Mouse (Mus musculus): Measurements from ENCODE around the gene Wdr66.

Wdr66 gene

GRCm38 (mm10) chr5:123313851-123314380 is 62.0 kb downstream of the Wdr66 start:
- ATAC-seq (ENCODE audit: low TSS enrichment), result no peak

GRCm38 (mm10) chr5:123315219-123315866 is 63.4 kb downstream of the Wdr66 start:
- no peak for ATAC-seq (ENCODE audit: low TSS enrichment)

DNA sequence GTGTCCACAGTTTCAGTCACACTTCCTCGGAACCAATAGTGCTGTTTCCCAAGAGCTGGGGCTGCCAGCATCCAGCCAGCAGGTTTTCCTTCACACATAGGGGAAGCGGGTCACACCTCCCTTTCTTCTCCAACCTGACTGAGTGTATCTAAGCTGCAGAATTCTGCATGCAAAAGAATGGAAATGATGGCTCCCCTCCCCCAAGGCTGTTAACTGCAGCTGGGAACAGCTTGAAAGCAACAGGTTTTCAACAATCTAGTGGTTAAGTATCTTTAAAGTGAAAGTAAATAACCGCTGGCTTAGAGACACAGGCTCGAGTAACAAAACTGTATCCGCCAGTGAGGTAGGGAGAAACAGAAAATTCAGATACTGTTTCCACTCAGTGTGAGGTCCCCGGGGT is 66.1 kb downstream of the Wdr66 start:
- no peak for ATAC-seq (ENCODE audit: low TSS enrichment)

- ATAC-seq (ENCODE audit: low TSS enrichment), result no peak
These were observed 68.2 kb downstream of the Wdr66 start for GRCm38 (mm10) chr5:123320136-123320535.

DNA sequence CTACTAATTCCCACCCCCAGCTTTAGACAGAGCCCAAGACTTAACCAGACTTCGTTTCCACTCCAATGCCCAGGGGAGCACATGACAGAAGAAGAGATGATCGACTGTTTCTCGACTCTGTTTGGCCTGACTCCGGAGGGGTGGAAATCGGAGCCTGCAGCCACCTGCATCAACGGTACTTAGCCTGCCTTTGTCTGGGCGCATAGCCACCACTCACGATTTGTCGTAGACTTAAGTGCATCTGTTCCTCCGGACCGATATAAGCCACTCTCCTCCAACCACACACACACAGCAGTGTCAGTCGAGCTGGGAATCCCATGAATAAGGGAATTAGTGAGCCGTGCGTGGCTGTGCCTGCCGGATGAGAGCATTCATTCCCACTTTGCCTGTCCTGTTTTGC is 72.3 kb downstream of the Wdr66 start:
- no peak for ATAC-seq (ENCODE audit: low TSS enrichment)

GRCm38 (mm10) chr5:123326006-123326750 is 74.3 kb downstream of the Wdr66 start:
- ATAC-seq (ENCODE audit: low TSS enrichment), result peak; percentile 48; the same call in 1 of the 2 replicates

DNA sequence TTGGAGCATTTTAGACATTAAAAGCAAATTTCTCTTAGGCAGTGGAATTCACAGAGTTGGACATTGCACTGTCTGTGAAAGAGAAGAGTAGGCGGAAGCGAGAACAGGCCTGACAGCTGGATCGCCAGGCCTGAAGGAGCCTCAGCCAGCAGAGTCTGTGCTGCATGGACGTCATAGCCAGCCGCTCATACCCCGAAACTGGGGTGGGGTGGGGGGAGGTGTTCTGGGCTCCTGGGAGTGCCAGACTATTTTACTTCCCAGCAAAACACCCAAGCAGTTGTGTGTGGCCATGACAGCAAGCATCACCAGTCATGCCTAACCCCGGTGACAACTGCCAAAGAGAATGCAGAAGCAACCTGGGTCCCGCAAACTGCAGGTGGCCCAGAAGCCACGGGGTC is 74.8 kb downstream of the Wdr66 start:
- ATAC-seq (ENCODE audit: low TSS enrichment), result peak; percentile 91

DNA sequence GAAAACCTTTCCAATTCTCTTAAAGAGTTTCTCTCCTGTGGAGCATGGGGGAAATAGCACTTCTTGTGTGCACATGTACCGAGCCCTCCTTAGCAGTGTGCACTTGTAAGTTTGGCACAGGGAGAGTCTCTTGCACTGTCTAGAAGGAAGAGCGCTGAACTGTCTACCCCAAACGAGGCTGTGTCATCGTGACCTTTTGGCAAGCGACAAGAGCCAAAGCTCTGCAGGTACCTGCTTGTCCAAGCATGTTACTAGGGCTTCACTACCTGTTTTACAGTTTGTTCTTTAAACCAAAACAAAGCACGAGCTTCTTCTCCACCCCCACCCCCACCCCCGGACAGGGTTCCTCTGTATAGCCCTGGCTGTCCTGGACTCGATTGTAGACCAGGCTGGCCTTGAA is 75.8 kb downstream of the Wdr66 start:
- no peak for ATAC-seq (ENCODE audit: low TSS enrichment)

DNA sequence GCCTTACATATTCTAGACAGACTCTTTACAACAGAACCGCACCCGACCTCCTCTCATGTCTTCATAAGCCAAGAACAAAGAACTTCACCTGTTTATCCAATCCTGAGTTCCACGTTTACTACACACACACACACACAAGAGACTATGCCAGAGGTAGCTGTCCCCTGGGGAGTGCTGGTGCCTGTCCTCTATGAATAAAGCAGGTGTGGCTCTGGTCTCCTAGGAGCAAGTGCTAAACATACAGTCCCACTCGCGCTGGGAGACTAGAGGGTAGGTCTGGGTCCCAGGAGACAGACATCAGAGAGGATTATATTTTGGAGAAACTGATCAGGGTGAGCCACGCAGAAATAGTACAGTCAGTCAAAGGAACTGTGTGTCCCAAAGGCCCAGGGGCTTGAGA is 81.7 kb downstream of the Wdr66 start:
- ATAC-seq (ENCODE audit: low TSS enrichment), result no peak

DNA sequence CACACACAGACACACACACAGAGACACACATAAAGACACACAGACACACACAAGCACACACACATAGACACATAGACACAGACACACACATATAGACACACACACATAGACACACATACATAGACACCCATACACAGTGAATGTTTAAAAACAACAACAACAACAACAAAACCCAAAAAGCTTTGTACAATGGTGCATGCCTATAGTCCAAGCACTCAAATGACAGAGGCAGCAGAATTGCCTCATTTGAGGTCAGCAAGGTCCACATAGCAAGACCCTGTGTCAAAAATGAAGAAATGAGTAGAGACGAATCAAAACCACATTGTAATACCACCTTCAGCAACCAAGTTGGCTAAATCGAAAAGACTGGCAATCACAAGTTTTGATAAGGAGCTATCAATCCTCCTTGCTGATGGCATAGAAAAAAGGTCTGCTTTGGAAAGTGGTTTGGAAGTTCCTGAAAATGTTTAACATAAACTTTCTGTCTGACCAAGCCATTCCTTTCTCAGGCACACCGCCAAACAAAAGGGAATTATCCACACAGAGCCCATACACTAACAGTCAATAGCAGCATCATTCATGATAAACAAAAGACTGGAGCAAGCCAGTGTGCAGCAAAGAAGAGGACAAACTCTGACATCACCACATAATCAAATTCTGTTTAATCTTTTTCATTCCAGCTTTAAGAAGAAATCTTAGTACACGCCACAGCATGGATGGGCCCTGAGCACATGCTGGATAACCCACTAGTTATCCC is 84.5 kb downstream of the Wdr66 start:
- no peak for ATAC-seq (ENCODE audit: low TSS enrichment)

GRCm38 (mm10) chr5:123338463-123338862 is 86.6 kb downstream of the Wdr66 start:
- peak; percentile 91 for ATAC-seq (ENCODE audit: low TSS enrichment)

DNA sequence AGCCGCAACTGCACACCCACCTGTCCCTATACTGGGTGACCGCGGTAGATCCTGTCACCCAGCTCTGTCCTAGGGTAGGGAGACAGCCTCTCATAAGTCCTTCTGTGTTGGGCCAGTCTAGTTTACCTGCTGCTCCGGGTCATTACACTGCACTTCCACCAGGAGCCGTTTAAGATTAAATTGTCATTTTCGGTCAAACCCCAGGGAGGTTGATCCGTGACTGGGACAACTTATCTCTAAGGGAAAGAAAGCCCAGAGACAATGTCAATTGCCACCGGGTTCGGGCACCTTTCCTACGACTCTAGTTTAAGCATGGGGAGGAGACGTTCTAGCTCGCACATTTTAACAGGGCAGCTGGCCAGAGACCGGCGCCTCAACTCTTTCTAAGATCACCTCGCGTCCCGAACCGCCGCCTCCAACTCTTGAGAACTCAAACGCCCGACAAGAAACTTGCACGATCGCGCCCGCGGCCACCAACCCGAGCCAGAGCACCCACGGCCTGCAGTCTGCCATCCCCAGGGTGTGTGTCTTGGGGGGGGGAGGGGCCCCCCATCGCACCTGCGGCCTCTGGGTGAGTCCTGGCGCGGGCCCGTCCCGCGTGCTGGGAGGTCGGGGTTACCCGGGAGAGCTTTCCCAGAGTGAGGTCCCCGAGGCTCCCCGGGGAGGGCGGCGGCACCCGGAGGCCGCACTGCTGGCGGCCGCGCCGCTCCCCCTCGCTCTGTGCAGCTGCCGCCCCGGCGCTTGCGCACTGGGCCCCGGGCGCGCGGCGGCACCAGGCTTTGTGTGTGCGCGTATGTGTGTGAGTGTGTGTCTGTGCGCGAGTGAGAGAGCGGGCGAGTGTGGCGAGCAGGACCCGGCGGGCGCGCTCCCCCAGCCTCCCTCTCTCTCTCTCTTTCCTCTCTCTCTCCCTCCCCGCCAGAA is 92.1 kb downstream of the Wdr66 start, which contains the start of gene Bcl7a:
Gene Bcl7a (plus strand): TSS at position 128 of the 921 bp plus-strand sequence.
- peak; percentile 77 for ATAC-seq (ENCODE audit: low TSS enrichment)

DNA sequence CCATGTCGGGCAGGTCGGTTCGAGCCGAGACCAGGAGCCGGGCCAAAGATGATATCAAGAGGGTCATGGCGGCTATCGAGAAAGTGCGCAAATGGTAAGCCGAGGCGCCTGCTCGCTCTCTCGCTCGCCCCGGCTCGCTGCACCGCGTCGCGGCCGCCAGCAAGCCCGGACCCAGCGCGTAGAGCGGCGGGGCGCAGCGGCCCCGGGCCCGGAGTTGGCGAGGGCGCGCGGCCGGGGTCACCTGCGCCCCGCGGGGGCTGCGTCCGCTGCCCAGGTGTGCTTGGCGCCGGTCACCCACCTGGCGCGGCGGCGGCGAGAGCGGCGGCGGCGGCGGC is 92.7 kb downstream of the Wdr66 start:
- no peak for ATAC-seq (ENCODE audit: low TSS enrichment)

GRCm38 (mm10) chr5:123344963-123345852 is 93.3 kb downstream of the Wdr66 start:
- ATAC-seq (ENCODE audit: low TSS enrichment), result peak; percentile 36; the same call in 1 of the 2 replicates

DNA sequence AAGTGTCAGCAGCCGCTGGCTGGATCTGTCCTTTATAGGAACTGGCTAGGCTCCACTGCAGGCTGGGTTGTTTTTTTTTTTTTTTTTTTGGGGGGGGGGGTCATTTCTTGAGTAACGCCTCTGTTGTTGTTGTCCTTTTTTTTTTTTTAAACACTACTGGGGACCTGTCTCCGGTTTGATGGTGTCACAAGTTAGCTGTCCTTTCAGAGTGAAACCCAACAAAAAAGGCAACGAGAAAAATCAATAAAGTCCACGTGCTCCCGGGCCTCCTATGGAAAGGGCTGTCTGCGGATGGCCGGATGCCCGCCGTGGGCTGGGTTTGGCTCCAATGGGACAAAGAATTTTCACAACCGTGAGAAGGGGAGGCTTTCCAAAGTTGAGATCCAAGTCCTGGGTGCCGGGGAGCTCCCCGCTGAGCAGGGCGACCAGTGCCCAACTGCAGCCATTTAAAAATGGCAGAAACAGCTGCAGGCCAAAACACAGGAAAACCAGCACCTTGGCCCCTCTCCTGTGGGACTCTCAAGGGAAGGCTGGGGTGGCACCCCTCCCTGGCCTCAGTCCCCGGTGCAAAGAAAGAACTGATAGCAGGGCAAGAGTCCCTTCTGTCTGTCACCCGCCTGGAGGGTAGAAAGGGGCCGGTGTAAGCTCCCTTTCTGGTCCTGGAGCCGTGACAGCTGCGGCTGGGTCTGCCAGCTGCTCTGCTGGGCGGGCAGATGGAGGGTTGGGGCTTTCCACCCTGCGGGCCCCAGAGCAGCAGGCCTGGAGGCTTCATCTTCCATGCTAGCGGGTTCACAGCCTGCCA is 94.2 kb downstream of the Wdr66 start:
- ATAC-seq (ENCODE audit: low TSS enrichment), result 0 out of 2 replicates have a peak, but pooled peaks have one; percentile 11

DNA sequence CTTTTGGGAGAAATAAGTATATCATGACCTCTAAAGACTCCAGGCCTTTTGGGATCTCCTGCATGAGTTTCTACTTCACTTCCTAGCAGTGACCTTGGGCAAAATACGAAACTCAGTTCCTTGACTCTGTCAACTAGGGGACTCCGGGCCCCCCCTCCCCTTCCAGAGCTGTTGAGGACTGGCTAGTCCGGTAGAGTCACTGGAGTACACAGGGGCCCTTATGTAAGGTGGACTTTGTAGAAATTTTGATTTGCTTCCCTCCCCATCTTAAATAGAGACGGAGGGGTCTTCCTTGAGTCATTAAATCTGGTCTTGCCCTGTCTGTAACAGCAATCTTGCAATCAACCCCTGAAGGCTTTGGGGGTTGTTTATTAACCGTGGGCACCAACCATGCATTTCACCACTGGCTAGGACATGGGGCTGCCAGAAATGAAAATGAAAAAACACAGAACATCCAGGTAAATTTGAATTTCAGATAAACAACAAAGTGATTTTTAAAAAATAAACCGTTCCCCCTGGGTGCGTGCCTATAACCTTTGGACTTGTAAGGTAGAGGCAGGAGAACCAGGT is 94.9 kb downstream of the Wdr66 start:
- no peak for ATAC-seq (ENCODE audit: low TSS enrichment)

DNA sequence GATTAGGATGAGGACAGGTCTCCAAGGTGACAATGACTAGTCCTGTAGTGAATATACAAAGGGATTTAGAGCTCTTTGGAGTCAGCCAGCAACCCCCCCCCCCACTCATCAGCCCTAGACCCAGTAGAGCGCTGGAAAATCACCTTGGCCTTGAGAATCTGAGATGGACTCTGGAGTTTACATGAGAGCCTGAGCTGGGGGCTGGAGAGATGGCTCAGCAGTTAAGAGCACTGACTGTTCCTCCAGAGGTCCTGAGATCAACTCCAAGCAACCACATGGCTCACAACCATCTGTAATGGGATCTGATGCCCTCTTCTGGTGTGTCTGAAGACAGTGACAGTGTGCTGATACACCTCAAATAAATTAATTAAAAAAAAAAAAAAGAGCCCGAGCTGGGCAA is 96.1 kb downstream of the Wdr66 start:
- ATAC-seq (ENCODE audit: low TSS enrichment), result no peak

- ATAC-seq (ENCODE audit: low TSS enrichment), result no peak
These were observed 98.5 kb downstream of the Wdr66 start for GRCm38 (mm10) chr5:123350386-123350785.

- ATAC-seq (ENCODE audit: low TSS enrichment), result no peak
These were observed 104.0 kb downstream of the Wdr66 start for GRCm38 (mm10) chr5:123355918-123356317.

Data from frontal cortex, adult (tissue).